Comparison of ENCODE assay signal across 27 mouse cellular contexts in genomic region chr16:30879878-30880277, GRCm38 (mm10).
"Had no signal": no experiment of that assay in that cellular context is flagged by ENCODE, and none has a peak within 500 bp of the region (broad histone marks: within the 10 kb centered on the region; RNA-seq: fewer than 3 reads in every experiment).

No protein-coding gene starts in this region.

- DNase-seq: left cerebral cortex, postnatal 4 days; liver; liver, embryonic 13.5 days; liver, postnatal 0 days; lung, adult 18-20 months; lung, adult 2 months; lung, embryonic 14.5 days; lung, postnatal 10 days; lung, postnatal 14 days; lung, postnatal 36 days; midbrain, embryonic 14.5 days had no signal

- H3K27ac ChIP-seq: limb, embryonic 10.5 days; limb, embryonic 12.5 days; limb, embryonic 13.5 days; limb, embryonic 15.5 days; liver, embryonic 12.5 days; liver, embryonic 13.5 days; liver, embryonic 14.5 days; liver, embryonic 15.5 days; lung, embryonic 15.5 days; macrophage; midbrain, embryonic 10.5 days; midbrain, embryonic 12.5 days; midbrain, embryonic 13.5 days; midbrain, embryonic 15.5 days; neural tube, embryonic 12.5 days had no signal

- H3K4me3 ChIP-seq: limb, embryonic 10.5 days; limb, embryonic 12.5 days; limb, embryonic 13.5 days; limb, embryonic 15.5 days; liver, embryonic 12.5 days; liver, embryonic 13.5 days; liver, embryonic 15.5 days; lung, embryonic 15.5 days; megakaryocyte, embryonic 14.5 days; midbrain, embryonic 10.5 days; midbrain, embryonic 12.5 days; midbrain, embryonic 13.5 days; midbrain, embryonic 15.5 days; myocyte; neural tube, embryonic 12.5 days had no signal
